9 mouse cellular contexts compared by ENCODE assay signal in the genomic region with DNA sequence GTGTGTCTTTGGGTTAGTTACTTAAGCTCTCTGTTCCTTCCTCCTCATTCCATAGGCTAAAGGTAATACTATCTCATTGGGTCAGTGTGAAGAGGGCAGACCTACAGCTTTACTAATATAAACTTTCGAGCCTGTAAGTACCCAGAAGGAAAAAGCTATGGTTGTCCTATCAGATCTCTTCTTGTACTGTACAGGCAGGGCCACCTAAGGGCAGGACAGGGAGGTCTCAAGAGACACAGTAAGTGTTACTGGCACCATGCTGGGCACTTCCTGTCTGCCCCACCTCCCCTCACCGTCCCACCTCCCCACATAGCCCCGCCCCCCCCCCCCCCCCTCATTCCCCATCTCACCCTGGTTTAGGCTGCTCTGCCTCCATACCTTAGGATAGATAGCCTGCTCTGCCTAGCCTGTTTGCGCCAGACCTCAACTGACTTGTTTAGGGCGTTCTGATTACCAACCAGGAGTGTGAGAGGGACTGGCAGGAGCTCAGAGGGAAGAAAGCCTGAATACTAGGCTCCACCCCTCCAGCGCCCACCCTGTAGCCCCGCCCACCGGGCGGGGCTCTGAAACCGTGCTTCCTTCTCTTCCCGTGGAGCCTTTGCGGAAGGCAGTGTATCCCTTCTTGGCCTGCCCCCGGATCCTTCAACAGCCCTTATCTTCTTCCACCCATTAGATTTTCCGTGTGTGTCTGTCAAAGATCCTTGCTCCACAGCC.
DNase-seq lines count a peak whose midpoint lies in the region; ATAC-seq lines count a peak whose summit lies in the region.
"Had no signal": no experiment of that assay in that cellular context is flagged by ENCODE, and none has a peak within 500 bp of the region (broad histone marks: within the 10 kb centered on the region; RNA-seq: fewer than 3 reads in every experiment).

No protein-coding gene starts in this region.

- H3K4me3 ChIP-seq in heart, embryonic 11.5 days (ENCODE audit: low read depth, low read length), result no peak overlapping the region
- no peak overlapping the region for H3K4me3 ChIP-seq in embryonic facial prominence, embryonic 11.5 days (ENCODE audit: low read depth, low read length)
- H3K4me3 ChIP-seq in intestine, embryonic 15.5 days (replicated peaks), result no peak overlapping the region

- no peaks in the 10 kb centered on the region for H3K4me1 ChIP-seq in heart, embryonic 11.5 days (ENCODE audit: control insufficient read depth, insufficient read depth, low read length)
- no peaks in the 10 kb centered on the region for H3K4me1 ChIP-seq in embryonic facial prominence, embryonic 11.5 days (ENCODE audit: control insufficient read depth, insufficient read depth, low read length)
- H3K4me1 ChIP-seq in intestine, embryonic 15.5 days (replicated peaks), result 0 out of 2 replicates have a peak, but pooled peaks cover 2% of the 10 kb centered on the region

- WGBS in heart, embryonic 11.5 days (ENCODE audit: insufficient replicate concordance), result 10% methylated on average over 12 of the region's 14 CpGs
- 15% methylated on average over 13 of the region's 14 CpGs for WGBS in embryonic facial prominence, embryonic 11.5 days
- 12% methylated on average over 14 of the region's 14 CpGs for WGBS in intestine, embryonic 15.5 days

- peak overlapping the region; percentile 48 for H3K4me2 ChIP-seq in heart, embryonic 11.5 days
- H3K4me2 ChIP-seq in embryonic facial prominence, embryonic 11.5 days (ENCODE audit: low read depth, low read length), result peak overlapping the region; percentile 5; the same call in 1 of the 2 replicates
- H3K4me2 ChIP-seq in intestine, embryonic 15.5 days (replicated peaks), result peak overlapping the region; percentile 42

- no peak for ATAC-seq in heart, embryonic 11.5 days (replicated peaks; ENCODE audit: insufficient number of reproducible peaks, low FRiP score, low TSS enrichment)
- no peak for ATAC-seq in embryonic facial prominence, embryonic 11.5 days (replicated peaks; ENCODE audit: insufficient number of reproducible peaks, low FRiP score, low TSS enrichment, low read depth)
- peak; percentile 84 for ATAC-seq in intestine, embryonic 15.5 days
- peak; percentile 45; the same call in 1 of the 2 replicates for ATAC-seq in megakaryocyte, adult 5-6 weeks (ENCODE audit: poor library complexity, severe bottlenecking)
- ATAC-seq in erythroblast, adult 5-6 weeks (replicated peaks; ENCODE audit: low FRiP score, poor library complexity, severe bottlenecking), result no peak
- ATAC-seq in cerebellum, adult (ENCODE audit: insufficient number of reproducible peaks, low FRiP score, low TSS enrichment), result no peak

- no peaks in the 10 kb centered on the region for H3K9me3 ChIP-seq in heart, embryonic 11.5 days (replicated peaks; ENCODE audit: control insufficient read depth, low read length)
- no peaks in the 10 kb centered on the region for H3K9me3 ChIP-seq in embryonic facial prominence, embryonic 11.5 days (replicated peaks; ENCODE audit: control insufficient read depth, low read length)
- no peaks in the 10 kb centered on the region for H3K9me3 ChIP-seq in intestine, embryonic 15.5 days

- peaks cover 8% of the 10 kb centered on the region; the same call in 1 of the 2 replicates for H3K27me3 ChIP-seq in heart, embryonic 11.5 days (ENCODE audit: control insufficient read depth, insufficient read depth, low read length)
- no peaks in the 10 kb centered on the region for H3K27me3 ChIP-seq in embryonic facial prominence, embryonic 11.5 days (ENCODE audit: control insufficient read depth, insufficient read depth, low read length)
- H3K27me3 ChIP-seq in intestine, embryonic 15.5 days (replicated peaks), result no peaks in the 10 kb centered on the region; the same call in 1 of the 2 replicates

- intact Hi-C loops in heart, postnatal 25 days (cut with DNase I), result no loop called here

- H3K27ac ChIP-seq in heart, embryonic 11.5 days (ENCODE audit: low read depth, low read length), result no peak overlapping the region
- H3K27ac ChIP-seq in embryonic facial prominence, embryonic 11.5 days (replicated peaks; ENCODE audit: low read depth, low read length), result no peak overlapping the region
- no peak overlapping the region for H3K27ac ChIP-seq in intestine, embryonic 15.5 days

- DNase-seq in heart, postnatal 25 days (ENCODE audit: low spot score), result no peak
- peak; percentile 66 for DNase-seq in embryonic facial prominence, embryonic 11.5 days (ENCODE audit: low spot score)
- DNase-seq in cerebellum, adult 11-12 months, result no peak

- H3K9ac ChIP-seq in heart, embryonic 11.5 days (ENCODE audit: low read depth, low read length), result no peak overlapping the region
- no peak overlapping the region for H3K9ac ChIP-seq in embryonic facial prominence, embryonic 11.5 days (replicated peaks; ENCODE audit: low read length)
- H3K9ac ChIP-seq in intestine, embryonic 15.5 days, result no peak overlapping the region

- H3K36me3 ChIP-seq in heart, embryonic 11.5 days (ENCODE audit: control insufficient read depth, insufficient read depth, low read length), result no peaks in the 10 kb centered on the region
- H3K36me3 ChIP-seq in embryonic facial prominence, embryonic 11.5 days (replicated peaks; ENCODE audit: control insufficient read depth, insufficient read depth, low read depth, low read length), result no peaks in the 10 kb centered on the region
- no peaks in the 10 kb centered on the region for H3K36me3 ChIP-seq in intestine, embryonic 15.5 days
- H3K36me3 ChIP-seq: G1E had no signal

Comparison
In these comparisons a context has a peak if more than half of its experiments do, and no peak if none do; other contexts are left out.
1. ATAC-seq: peak in intestine, embryonic 15.5 days (single experiment) and megakaryocyte, adult 5-6 weeks (single experiment); none in heart, embryonic 11.5 days (single experiment), embryonic facial prominence, embryonic 11.5 days (single experiment), erythroblast, adult 5-6 weeks (single experiment) and cerebellum, adult (single experiment).
2. Peak in every context shown above with its lines, with median percentiles within 50 percentile points of each other: H3K4me2 ChIP-seq.